Mouse (Mus musculus): Measurements from ENCODE around the gene Ccdc102a. TPM values are rescaled to one million over a fixed set of nuclear protein-coding genes. Genes with fewer than 3 reads are reported as not detected.

Ccdc102a gene
- polyA plus RNA-seq, 1 experiment from 2014 or later: 3.8 TPM

GRCm38 (mm10) chr8:94899262-94899661, 18.6 kb downstream of the Ccdc102a start:
- H3K4me3 ChIP-seq (ENCODE audit: low read depth, low read length): 0 out of 2 replicates have a peak overlapping the region, but pooled peaks have one; percentile 9
- no peak; the same call in 1 of the 2 replicates for ATAC-seq

GRCm38 (mm10) chr8:94892917-94893316, 25.0 kb downstream of the Ccdc102a start:
- 53% methylated on average over 2 of the region's 2 CpGs for WGBS
- Histone ChIP-seq H3K4me3 (ENCODE audit: low read depth, low read length) (no peak overlapping the region), H3K27ac (ENCODE audit: low read length) (no peak overlapping the region), H3K9me3 (replicated peaks; ENCODE audit: control insufficient read depth, low read length, poor library complexity, severe bottlenecking) (no peaks in the 10 kb centered on the region), H3K4me1 (ENCODE audit: control insufficient read depth, insufficient read depth, low read length) (no peaks in the 10 kb centered on the region), H3K27me3 (ENCODE audit: control insufficient read depth, insufficient read depth, low read depth, low read length) (no peaks in the 10 kb centered on the region), H3K9ac (ENCODE audit: low read depth, low read length) (no peak overlapping the region), H3K4me2 (ENCODE audit: low read length) (no peak overlapping the region), H3K36me3 (ENCODE audit: control insufficient read depth, insufficient read depth, low read length) (no peaks in the 10 kb centered on the region)
- no peak for ATAC-seq

More at GRCm38 (mm10) chr8:94899262-94899661, 18.6 kb downstream of the Ccdc102a start:
- Histone ChIP-seq H3K36me3 (ENCODE audit: control insufficient read depth, insufficient read depth, low read length) (no peaks in the 10 kb centered on the region), H3K27ac (ENCODE audit: low read length) (no peak overlapping the region), H3K4me1 (ENCODE audit: control insufficient read depth, insufficient read depth, low read length) (no peaks in the 10 kb centered on the region), H3K9me3 (replicated peaks; ENCODE audit: control insufficient read depth, low read length, poor library complexity, severe bottlenecking) (no peaks in the 10 kb centered on the region), H3K4me2 (ENCODE audit: low read length) (peak overlapping the region; percentile 36), H3K27me3 (ENCODE audit: control insufficient read depth, insufficient read depth, low read depth, low read length) (no peaks in the 10 kb centered on the region), H3K9ac (ENCODE audit: low read depth, low read length) (no peak overlapping the region)
- WGBS: 7% methylated on average over 11 of the region's 11 CpGs

DNA sequence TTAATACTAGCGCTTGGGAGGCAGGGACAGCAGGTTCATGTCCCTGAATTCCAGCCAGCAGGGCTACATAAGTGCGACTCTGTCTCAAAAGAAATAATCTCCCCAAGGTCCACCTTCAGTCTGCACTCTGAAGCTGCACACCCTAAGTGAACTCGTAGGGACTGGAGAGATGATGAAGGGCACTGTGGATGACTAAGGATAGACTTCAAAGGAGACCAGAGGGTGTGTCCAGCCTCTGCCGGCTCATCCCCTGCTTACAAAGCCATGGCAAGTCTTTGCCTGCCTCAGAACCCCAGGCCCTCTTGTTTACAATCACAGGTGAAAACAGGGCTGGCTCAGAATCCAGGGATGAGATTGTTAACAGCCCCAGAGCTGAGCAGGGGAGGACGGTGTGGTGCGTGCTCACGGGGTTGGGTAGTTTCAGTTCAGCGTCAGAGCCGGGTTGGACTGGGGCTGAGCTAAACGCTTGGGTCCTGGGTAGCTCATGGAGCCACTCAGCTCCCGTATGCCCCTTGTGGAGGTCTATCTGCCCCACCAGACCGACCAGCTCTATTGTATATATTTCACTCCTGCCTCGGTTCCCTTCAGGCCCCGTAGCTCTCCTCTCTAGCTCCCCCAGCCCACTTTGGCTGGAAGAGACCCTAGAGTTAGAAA, 29.4 kb downstream of the Ccdc102a start:
- Histone ChIP-seq H3K4me2 (ENCODE audit: low read length) (no peak overlapping the region), H3K4me3 (ENCODE audit: low read depth, low read length) (no peak overlapping the region), H3K27ac (ENCODE audit: low read length) (no peak overlapping the region), H3K36me3 (ENCODE audit: control insufficient read depth, insufficient read depth, low read length) (no peaks in the 10 kb centered on the region), H3K9me3 (replicated peaks; ENCODE audit: control insufficient read depth, low read length, poor library complexity, severe bottlenecking) (no peaks in the 10 kb centered on the region), H3K9ac (ENCODE audit: low read depth, low read length) (no peak overlapping the region), H3K27me3 (ENCODE audit: control insufficient read depth, insufficient read depth, low read depth, low read length) (no peaks in the 10 kb centered on the region), H3K4me1 (ENCODE audit: control insufficient read depth, insufficient read depth, low read length) (no peaks in the 10 kb centered on the region)
- 40% methylated on average over 14 of the region's 14 CpGs for WGBS
- no peak for ATAC-seq

- Histone ChIP-seq H3K27ac (ENCODE audit: low read length) (no peak overlapping the region), H3K36me3 (ENCODE audit: control insufficient read depth, insufficient read depth, low read length) (no peaks in the 10 kb centered on the region), H3K4me1 (ENCODE audit: control insufficient read depth, insufficient read depth, low read length) (peaks cover 4% of the 10 kb centered on the region), H3K27me3 (ENCODE audit: control insufficient read depth, insufficient read depth, low read depth, low read length) (no peaks in the 10 kb centered on the region), H3K4me2 (ENCODE audit: low read length) (no peak overlapping the region), H3K9ac (ENCODE audit: low read depth, low read length) (no peak overlapping the region), H3K9me3 (replicated peaks; ENCODE audit: control insufficient read depth, low read length, poor library complexity, severe bottlenecking) (no peaks in the 10 kb centered on the region), H3K4me3 (ENCODE audit: low read depth, low read length) (no peak overlapping the region)
- 84% methylated on average over 4 of the region's 4 CpGs for WGBS
- ATAC-seq: no peak
Measured at GRCm38 (mm10) chr8:94880742-94881141, 37.2 kb downstream of the Ccdc102a start.

DNA sequence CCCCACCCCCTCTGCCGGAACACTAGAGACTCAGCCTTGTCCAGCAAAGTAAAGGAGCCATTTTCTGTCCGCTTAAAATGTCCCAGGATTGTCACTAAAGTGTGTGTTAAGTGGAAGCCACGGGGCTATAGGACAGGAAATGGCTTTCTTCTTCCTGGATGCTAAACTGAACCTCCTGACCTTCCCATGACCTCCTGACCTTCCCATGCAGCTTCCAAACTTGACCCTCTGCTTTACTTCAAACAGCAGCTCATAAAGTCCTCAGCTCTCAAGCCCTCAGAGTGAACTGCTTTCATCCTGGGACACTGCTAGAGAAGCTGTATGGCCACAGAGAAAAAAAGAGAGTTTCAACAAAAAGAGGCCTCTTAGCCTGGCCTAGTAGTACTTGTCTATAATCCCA, 41.1 kb downstream of the Ccdc102a start:
- no peaks in the 10 kb centered on the region for H3K9me3 ChIP-seq (replicated peaks; ENCODE audit: control insufficient read depth, low read length, poor library complexity, severe bottlenecking)
- no peak for ATAC-seq
- 58% methylated on average over 3 of the region's 3 CpGs for whole genome bisulfite sequencing
- H3K9ac ChIP-seq (ENCODE audit: low read depth, low read length): no peak overlapping the region
- peaks cover 12% of the 10 kb centered on the region for H3K4me1 ChIP-seq (ENCODE audit: control insufficient read depth, insufficient read depth, low read length)
- peaks cover 8% of the 10 kb centered on the region for H3K27me3 ChIP-seq (ENCODE audit: control insufficient read depth, insufficient read depth, low read depth, low read length)
- peak overlapping the region; percentile 97; the same call in 1 of the 2 replicates for H3K4me2 ChIP-seq (ENCODE audit: low read length)
- H3K27ac ChIP-seq (ENCODE audit: low read length): no peak overlapping the region
- no peaks in the 10 kb centered on the region for H3K36me3 ChIP-seq (ENCODE audit: control insufficient read depth, insufficient read depth, low read length)
- H3K4me3 ChIP-seq (ENCODE audit: low read depth, low read length): no peak overlapping the region

DNA sequence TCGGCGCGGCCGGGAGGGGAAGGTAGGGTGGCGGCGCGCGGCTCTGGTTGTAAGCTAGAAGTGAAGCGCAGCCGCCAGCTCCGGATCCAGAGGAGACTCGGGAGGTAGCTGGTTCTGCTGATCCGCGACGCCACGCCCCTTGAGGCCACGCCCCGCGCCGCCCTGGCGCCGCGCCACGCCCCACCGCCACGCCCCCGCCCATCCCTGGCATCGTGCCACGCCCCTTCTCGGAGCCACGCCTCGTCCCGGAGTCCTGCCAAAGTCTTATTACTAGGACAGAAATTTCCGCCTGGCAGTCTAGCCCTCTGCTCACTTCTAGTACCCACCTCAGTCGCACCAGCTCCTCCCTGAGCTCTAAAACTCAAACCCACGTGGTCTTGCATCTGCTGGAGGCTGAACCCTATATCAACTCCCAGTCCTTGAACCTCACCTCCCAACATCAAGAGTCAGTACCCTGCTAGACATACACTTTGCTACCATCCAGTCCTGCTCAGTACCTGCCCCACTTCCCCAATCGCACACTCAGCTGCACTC, 41.6 kb downstream of the Ccdc102a start, which contains the start of gene Dok4:
Dok4 (minus strand) TSS at position 134 of the 534 bp plus-strand sequence.
- Histone ChIP-seq H3K27ac (ENCODE audit: low read length) (no peak within 1 kb of the TSS), H3K4me1 (ENCODE audit: control insufficient read depth, insufficient read depth, low read length) (peaks cover 17% of the 10 kb centered on the region), H3K4me3 (ENCODE audit: low read depth, low read length) (peak within 1 kb of the TSS; percentile 68), H3K4me2 (ENCODE audit: low read length) (peak within 1 kb of the TSS; percentile 97), H3K27me3 (ENCODE audit: control insufficient read depth, insufficient read depth, low read depth, low read length) (peaks cover 8% of the 10 kb centered on the region), H3K36me3 (ENCODE audit: control insufficient read depth, insufficient read depth, low read length) (no peaks in the 10 kb centered on the region), H3K9ac (ENCODE audit: low read depth, low read length) (peak within 1 kb of the TSS; percentile 80), H3K9me3 (replicated peaks; ENCODE audit: control insufficient read depth, low read length, poor library complexity, severe bottlenecking) (no peaks in the 10 kb centered on the region)
- ATAC-seq: peak; percentile 43
- WGBS: 1% methylated on average over 26 of the region's 37 CpGs

DNA sequence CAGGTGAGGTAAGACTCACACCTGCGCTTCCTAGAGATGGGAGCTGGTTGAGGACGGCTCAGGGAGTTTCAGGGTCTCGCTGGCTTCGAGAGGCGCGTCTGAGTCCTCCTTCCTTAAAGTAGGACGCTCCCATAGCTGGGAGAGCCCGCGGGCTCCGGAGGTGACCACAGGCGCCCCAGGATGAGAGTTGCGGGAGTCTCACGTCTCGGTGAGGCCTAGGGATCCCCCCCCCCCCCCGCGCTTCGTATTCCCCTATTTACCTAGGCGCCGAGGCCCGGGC, 42.1 kb downstream of the Ccdc102a start:
- Histone ChIP-seq H3K27me3 (ENCODE audit: control insufficient read depth, insufficient read depth, low read depth, low read length) (peaks cover 8% of the 10 kb centered on the region), H3K9ac (ENCODE audit: low read depth, low read length) (peak overlapping the region; percentile 80), H3K27ac (ENCODE audit: low read length) (no peak overlapping the region), H3K4me1 (ENCODE audit: control insufficient read depth, insufficient read depth, low read length) (peaks cover 19% of the 10 kb centered on the region), H3K4me2 (ENCODE audit: low read length) (peak overlapping the region; percentile 97), H3K36me3 (ENCODE audit: control insufficient read depth, insufficient read depth, low read length) (no peaks in the 10 kb centered on the region), H3K4me3 (ENCODE audit: low read depth, low read length) (peak overlapping the region; percentile 68), H3K9me3 (replicated peaks; ENCODE audit: control insufficient read depth, low read length, poor library complexity, severe bottlenecking) (no peaks in the 10 kb centered on the region)
- no peak for ATAC-seq
- 1% methylated on average over 16 of the region's 20 CpGs for WGBS

DNA sequence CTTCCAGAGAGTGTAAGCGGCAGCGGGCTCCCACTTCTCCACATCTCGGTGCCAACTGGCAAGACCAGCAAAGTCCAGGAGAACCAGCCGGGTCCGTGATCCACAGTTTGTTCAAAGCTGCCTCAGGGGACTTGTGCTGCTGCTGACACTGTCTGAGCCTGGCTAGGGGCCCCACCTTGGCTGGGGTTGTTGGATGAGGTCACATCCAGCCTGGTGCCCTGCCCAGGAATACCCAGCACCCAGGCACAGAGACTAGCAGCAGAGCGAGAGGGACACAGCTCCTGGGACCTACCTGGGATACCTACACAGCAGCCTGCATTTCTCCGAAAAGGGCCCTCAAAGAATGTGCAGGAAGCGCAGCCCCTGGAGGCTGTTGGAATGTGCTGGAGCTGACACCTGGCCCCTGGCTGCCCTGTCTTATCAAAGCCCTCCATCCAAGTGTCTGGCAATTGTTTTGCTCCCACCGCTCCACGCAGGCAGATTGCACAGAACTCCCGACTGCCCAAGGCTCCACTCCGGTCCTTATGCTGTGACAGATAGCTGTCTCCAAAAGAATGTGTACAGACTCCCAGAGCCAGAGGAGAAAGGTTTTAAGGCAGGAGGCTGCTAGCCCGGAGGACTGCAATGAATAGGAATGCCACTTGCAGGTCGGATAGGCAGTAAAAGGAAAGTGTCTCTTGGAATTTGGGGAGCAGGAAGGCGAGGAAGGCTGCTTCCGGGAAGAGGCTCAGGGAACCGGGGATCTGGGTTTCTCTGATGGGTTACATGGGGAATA, 42.6 kb downstream of the Ccdc102a start:
- no peak overlapping the region for H3K27ac ChIP-seq (ENCODE audit: low read length)
- H3K9ac ChIP-seq (ENCODE audit: low read depth, low read length): peak overlapping the region; percentile 80
- peaks cover 19% of the 10 kb centered on the region for H3K4me1 ChIP-seq (ENCODE audit: control insufficient read depth, insufficient read depth, low read length)
- H3K9me3 ChIP-seq (replicated peaks; ENCODE audit: control insufficient read depth, low read length, poor library complexity, severe bottlenecking): no peaks in the 10 kb centered on the region
- peaks cover 8% of the 10 kb centered on the region for H3K27me3 ChIP-seq (ENCODE audit: control insufficient read depth, insufficient read depth, low read depth, low read length)
- 17% methylated on average over 17 of the region's 17 CpGs for WGBS
- H3K36me3 ChIP-seq (ENCODE audit: control insufficient read depth, insufficient read depth, low read length): no peaks in the 10 kb centered on the region
- peak overlapping the region; percentile 68 for H3K4me3 ChIP-seq (ENCODE audit: low read depth, low read length)
- peak overlapping the region; percentile 97 for H3K4me2 ChIP-seq (ENCODE audit: low read length)
- ATAC-seq: no peak

- Histone ChIP-seq H3K27me3 (ENCODE audit: control insufficient read depth, insufficient read depth, low read depth, low read length) (peaks cover 8% of the 10 kb centered on the region), H3K9me3 (replicated peaks; ENCODE audit: control insufficient read depth, low read length, poor library complexity, severe bottlenecking) (no peaks in the 10 kb centered on the region), H3K9ac (ENCODE audit: low read depth, low read length) (no peak overlapping the region), H3K4me2 (ENCODE audit: low read length) (no peak overlapping the region), H3K36me3 (ENCODE audit: control insufficient read depth, insufficient read depth, low read length) (no peaks in the 10 kb centered on the region), H3K4me1 (ENCODE audit: control insufficient read depth, insufficient read depth, low read length) (peaks cover 22% of the 10 kb centered on the region), H3K4me3 (ENCODE audit: low read depth, low read length) (no peak overlapping the region), H3K27ac (ENCODE audit: low read length) (no peak overlapping the region)
- ATAC-seq: no peak
- 13% methylated on average over 6 of the region's 6 CpGs for WGBS
Measured at GRCm38 (mm10) chr8:94874358-94874757, 43.5 kb downstream of the Ccdc102a start.

Measured in midbrain, embryonic 16.5 days (tissue).